Mouse (Mus musculus): ENCODE data around the gene Pou2f2.

The Pou2f2 gene

GRCm38 (mm10) chr7:25098169-25098568 is 81.4 kb downstream of the Pou2f2 start:
- DNase-seq (ENCODE audit: low read depth, low spot score) = no peak

DNA sequence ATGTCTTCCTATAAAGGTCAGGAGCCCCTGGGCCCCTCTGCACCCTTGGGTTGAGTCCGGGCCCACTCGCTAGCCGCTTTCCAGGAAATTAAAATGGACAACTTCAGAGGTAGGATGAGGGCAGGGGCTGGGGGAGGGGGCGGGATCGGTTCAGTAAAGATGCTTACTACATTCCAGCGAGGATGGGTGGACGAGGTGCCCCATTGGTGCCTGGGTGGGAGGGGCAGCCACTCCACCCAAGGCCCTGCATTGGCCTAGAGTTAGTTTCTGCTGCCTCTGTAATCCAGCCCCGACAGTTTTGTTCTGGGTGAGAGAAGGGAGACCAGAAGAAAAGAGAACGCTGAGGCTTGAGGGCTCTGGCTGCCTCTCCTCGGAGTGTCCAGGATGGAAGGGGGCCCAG is 89.7 kb downstream of the Pou2f2 start:
- no peak for DNase-seq (ENCODE audit: low read depth, low spot score)

- DNase-seq (ENCODE audit: low read depth, low spot score) = no peak
Observed at GRCm38 (mm10) chr7:25088968-25089367, 90.6 kb downstream of the Pou2f2 start.

DNA sequence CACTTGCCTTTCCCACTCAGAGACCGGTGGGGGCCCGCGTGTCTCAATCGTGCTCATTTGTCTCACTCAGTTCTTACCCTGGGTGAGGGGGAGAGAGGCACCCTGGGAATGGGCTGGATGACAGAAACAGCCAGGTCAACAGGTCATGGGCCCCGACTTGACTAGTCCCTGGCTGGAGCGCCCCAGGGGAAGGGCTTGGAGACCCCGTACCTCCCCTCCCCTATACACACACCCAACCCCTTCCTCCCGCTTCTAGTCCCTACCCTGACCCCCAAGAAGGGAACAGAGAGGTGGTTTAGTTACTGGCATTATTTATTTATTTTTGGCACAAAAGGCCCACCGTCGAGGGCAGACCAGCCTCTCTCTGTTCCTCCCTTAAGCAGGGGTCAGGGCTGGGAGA is 91.0 kb downstream of the Pou2f2 start:
- DNase-seq (ENCODE audit: low read depth, low spot score) = no peak

GRCm38 (mm10) chr7:25087972-25088371 is 91.6 kb downstream of the Pou2f2 start:
- no peak for DNase-seq (ENCODE audit: low read depth, low spot score)

DNA sequence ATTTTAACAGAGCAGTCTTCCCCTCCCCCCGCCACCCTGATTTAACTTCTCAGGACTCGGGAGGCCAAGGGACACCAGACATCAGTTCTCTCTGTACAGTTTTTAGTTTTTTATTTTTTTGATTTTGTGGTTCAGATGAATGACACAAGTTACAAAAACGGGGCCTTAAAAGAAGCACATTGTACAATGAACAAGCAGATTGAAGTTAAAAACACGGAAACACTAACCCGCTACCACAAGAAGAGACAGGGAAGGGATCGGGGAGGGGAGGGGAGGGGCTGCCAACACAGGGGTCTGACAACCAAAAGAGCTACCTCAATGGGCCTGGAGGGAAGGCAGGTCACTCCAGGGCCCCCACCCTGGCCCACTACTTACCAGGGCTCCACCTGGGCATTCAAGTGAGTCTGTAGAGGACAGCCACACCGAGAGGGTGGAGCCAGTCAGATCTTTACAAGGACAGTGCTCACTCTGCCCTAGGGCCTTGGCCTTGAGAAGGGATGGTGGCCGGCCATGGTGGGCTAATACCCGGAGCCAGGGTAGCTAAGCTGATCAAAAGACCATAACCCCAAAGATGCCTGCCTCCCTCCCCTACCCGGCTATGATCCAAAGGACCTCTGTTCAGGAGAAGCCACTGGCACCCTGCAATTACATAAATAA is 92.1 kb downstream of the Pou2f2 start:
- no peak for DNase-seq (ENCODE audit: low read depth, low spot score)

GRCm38 (mm10) chr7:25086656-25087055 is 92.9 kb downstream of the Pou2f2 start:
- no peak for DNase-seq (ENCODE audit: low read depth, low spot score)

DNA sequence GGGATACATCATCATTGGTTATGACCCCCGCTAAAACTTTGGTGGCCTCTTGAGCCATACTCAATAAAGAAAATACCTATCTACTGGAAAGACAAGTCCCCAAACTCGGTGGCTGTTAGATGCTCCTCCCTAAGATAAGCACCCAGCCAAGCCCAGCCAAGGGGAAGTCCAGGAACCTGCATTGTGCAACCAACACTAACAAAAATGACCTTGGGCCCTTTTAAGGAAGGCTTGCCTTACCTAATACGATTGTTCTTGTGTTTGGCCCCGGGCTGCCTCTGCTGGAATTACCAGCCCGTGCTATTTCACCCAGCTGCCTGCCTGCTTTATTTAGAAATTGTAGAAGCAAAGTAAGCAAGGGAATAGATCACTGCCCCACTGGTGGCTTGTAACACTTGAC is 94.9 kb downstream of the Pou2f2 start:
- no peak for DNase-seq (ENCODE audit: low read depth, low spot score)

DNA sequence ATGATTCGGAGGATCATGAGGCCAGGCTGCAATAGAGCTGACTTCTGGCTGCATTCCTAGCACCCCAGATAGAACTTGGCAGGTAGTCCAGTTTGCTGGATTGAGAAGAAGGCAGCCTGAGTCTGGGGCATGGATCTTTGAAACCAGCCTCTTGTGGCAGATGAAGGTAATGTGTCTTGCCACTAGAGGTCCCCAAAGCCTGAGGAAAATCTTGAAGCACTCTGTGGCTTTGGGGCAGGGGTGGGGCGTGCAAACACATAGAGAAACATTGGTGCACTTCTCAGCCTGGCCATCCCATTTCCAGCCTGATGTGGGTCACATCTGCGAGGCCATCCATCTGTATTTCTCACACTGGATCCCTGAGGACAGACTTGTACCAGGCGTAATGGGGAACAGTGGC is 97.0 kb downstream of the Pou2f2 start:
- no peak for DNase-seq (ENCODE audit: low read depth, low spot score)

GRCm38 (mm10) chr7:25080431-25080830 is 99.1 kb downstream of the Pou2f2 start:
- no peak for DNase-seq (ENCODE audit: low read depth, low spot score)

DNA sequence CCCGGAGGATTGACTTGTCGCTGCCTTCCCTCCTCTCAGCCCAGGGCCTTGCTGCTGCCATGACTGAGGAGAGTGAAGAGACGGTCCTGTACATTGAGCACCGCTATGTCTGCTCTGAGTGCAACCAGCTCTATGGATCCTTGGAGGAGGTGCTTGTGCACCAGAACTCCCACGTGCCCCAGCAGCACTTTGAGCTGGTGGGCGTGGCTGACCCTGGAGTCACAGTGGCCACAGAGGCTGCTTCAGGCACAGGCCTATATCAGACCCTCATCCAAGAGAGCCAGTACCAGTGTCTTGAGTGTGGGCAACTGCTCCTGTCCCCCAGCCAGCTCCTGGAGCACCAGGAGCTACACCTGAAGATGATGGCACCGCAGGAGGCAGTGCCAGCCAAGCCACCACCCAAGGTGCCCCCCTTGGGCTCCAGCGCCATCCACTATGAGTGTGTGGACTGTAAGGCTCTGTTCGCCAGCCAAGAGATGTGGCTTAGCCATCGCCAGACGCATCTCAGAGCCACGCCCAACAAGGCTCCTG is 100.0 kb downstream of the Pou2f2 start:
- DNase-seq (ENCODE audit: low read depth, low spot score) = no peak

DNA sequence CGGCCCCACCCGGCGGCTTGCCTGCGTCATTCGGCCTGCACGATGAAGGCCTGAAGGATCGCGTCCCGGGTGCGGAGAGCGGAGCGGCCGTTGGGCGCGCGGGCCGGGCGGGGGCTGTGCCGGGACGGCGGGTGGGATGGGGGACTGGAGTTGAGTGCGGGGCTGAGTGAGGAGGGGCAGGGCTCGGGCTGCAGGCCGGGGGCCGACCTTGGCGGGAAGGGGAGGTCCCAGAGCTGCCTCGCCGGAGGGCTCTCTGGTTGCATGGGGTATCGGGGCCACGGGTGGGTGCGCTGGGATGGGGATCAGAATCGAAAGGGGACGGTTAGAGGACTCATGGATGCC is 102.1 kb downstream of the Pou2f2 start:
- DNase-seq (ENCODE audit: low read depth, low spot score) = no peak

DNA sequence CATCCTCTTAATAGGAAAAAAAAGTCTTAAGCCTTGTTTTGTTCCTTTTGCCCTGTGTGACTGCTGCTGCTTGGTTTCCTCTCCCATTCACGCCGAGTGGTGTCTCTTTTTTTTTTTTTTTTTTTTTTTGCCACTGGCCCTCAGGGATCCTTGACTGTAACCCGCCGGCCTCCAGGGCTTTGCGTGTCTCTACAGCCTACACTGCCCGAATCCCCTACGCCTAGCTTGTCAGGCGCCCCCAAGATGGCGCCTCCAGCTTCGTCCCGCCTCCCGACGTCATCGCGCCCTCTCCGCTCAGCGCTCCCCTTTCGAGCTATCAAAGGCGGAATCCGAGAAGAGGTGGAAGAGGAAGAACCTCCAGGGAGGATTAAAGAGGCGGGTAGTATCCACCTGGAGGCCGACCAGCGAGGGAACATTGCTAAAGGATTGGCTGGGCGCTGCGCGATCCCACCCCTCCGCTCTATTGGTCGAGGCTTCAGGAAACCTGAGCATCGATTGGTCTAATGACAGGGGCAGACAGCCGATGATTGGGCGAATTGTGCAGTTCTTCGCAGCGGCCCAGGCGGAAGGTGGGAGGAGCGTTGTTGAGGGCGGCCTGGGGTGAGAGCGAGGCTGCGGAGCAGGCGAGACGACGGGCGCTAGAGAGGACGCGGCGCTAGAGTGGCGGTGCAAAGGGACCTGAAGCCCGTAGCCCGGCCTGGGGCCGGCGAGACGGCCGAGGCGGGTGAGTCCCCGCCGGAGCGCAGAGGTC is 102.7 kb downstream of the Pou2f2 start:
- DNase-seq (ENCODE audit: low read depth, low spot score) = peak; percentile 99

GRCm38 (mm10) chr7:25076296-25076662 is 103.2 kb downstream of the Pou2f2 start:
- DNase-seq (ENCODE audit: low read depth, low spot score) = no peak

GRCm38 (mm10) chr7:25073924-25074323 is 105.6 kb downstream of the Pou2f2 start:
- no peak for DNase-seq (ENCODE audit: low read depth, low spot score)

DNA sequence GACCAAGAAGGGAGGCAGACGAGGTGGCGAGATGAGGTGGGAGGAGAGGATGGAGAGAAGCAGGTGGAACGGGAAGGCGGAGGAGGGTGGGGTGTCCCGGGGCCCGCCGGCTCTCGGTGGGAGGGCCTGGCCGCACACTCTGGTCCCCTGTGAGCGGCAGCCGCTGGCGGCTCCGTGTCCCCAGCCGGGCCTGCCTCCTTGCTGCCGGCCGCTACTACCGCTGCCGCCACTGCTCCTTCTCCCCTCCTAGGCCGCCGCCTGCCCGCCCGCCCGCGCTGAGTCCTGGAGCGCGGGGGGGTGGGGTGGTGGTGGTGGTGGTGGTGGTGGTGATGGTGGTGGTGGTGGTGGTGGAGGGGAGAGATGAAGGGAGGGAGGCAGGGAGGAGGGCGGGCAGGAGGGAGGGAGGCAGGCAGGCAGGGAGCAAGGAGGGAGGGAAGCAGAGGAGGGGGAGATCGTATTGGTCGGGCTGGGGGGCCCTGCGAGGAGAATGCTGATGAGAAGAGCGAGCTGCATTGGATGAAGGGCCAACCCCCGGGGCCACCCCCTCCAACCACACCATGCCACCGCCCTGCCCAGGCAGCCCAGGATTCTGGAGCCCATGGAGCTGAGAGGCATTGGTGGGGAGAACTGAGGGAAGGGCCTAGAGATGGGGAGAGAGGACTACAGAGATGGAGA is 106.7 kb downstream of the Pou2f2 start:
- peak; percentile 58 for DNase-seq (ENCODE audit: low read depth, low spot score)

- DNase-seq (ENCODE audit: low read depth, low spot score) = peak; percentile 37
Observed at GRCm38 (mm10) chr7:25071979-25072715, 107.4 kb downstream of the Pou2f2 start, which contains the start of the genes Grik5 and Zfp574. Gene Grik5, minus strand, starts transcription at chr7:25072346. Gene Zfp574, plus strand, starts transcription at chr7:25072567.

DNA sequence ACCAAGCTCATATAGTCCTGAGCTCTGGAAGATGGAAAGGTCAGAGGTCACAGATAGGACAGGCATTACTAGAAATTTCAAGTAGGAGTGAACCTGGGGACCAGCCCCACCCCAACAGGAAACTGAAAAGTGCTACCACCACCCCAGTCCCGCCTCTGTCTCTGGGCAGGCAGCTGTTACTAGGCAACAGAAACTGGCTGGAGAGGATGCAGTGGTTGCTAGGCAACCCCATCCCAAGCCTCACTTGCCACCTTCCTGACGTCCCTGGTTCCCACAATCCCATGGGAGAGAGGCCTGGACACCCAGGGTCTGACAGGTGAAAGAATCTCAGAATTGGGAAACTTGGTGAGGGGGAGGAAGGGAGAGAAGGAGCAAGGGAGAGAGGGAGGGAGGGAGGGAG is 110.8 kb downstream of the Pou2f2 start:
- peak; percentile 61 for DNase-seq (ENCODE audit: low read depth, low spot score)

DNA sequence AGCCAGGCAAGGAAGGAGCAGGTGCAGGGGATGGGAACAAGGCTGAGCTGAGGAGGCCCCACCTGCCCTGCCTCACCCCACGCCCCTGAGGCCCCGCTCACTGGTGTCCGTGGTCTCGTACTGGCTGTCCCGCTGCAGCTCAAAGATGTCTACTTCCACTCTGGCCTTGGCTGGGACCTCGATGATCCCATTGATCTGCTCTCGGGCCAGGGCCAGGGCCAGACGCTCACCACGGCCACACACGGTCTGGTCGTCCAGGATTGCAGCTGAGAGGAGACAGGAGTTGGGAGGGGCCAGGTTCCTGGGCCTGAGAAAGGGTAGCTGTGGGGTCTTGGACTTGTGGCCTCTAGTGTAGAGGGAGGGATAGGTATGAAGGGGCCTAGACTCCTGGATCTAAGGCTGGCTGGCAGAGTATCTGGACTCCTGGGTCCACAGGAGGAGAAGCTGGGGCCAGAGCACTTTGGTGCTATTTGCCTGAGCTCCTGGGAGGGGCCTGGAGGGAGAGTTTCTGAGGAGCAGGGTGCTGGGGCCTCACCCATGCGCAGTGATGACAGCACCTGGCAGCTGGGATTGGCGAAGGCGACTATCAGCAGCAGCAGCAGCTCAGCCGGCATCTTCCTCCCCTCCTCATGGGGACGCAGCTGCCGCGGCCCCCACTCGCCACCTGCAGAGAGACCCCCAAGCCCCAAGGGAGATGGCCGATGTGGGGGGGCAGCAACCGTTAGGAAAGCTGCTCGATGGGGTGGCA is 111.4 kb downstream of the Pou2f2 start:
- DNase-seq (ENCODE audit: low read depth, low spot score) = no peak

DNA sequence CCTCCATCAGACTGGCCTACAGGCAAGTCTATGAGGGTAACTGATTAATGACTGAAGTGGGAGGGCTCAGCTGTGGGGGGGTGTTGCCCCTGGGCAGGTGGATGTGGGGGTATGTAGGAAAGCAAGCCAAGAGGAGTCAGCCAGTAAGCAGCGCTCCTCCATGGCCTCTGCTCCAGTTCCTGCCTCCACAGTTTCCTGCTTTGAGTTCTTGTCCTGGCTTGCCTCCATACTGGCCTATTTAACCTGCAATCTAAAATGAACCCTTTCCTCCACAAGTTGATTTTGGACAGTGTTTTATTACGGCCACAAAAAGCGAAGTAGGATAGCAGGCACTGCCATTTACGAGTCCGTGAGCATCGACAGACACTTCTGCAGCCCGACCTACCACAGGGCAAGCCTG is 112.2 kb downstream of the Pou2f2 start:
- DNase-seq (ENCODE audit: low read depth, low spot score) = no peak

- DNase-seq (ENCODE audit: low read depth, low spot score) = no peak
Observed at GRCm38 (mm10) chr7:25063900-25064299, 115.6 kb downstream of the Pou2f2 start.
